21 mouse cellular contexts compared by ENCODE assay signal in genomic region chr9:70947312-70947711, GRCm38 (mm10). TPM values are rescaled to one million over a fixed set of nuclear protein-coding genes. Genes with fewer than 3 reads are reported as not detected.
DNase-seq lines count a peak whose midpoint lies in the region; ATAC-seq and TF ChIP-seq lines count a peak whose summit lies in the region.
"Had no signal": no experiment of that assay in that cellular context is flagged by ENCODE, and none has a peak within 500 bp of the region (broad histone marks: within the 10 kb centered on the region; RNA-seq: fewer than 3 reads in every experiment).

No protein-coding gene starts in this region.

- in situ Hi-C loops in ES-E14 (cut with MboI; ENCODE audit: low sequenced_read_pairs in 2 of 2, unreplicated experiment in 2 of 2), result no loop called here

- WGBS in liver, embryonic 12.5 days (ENCODE audit: insufficient replicate concordance), result 71% methylated on average over 5 of the region's 5 CpGs
- 76% methylated on average over 5 of the region's 5 CpGs for WGBS in liver, embryonic 11.5 days

- H3K9me3 ChIP-seq in liver, embryonic 12.5 days (replicated peaks), result no peaks in the 10 kb centered on the region
- H3K9me3 ChIP-seq in liver, embryonic 11.5 days (ENCODE audit: control insufficient read depth, low read length), result no peaks in the 10 kb centered on the region
- no peaks in the 10 kb centered on the region for H3K9me3 ChIP-seq in ES-E14 (ENCODE audit: control insufficient read depth, insufficient read depth, low read depth, low read length)
- H3K9me3 ChIP-seq: forebrain, embryonic 12.5 days; heart, embryonic 13.5 days had no signal

- H3K27ac ChIP-seq in liver, embryonic 12.5 days, result no peak overlapping the region
- no peak overlapping the region for H3K27ac ChIP-seq in liver, embryonic 11.5 days (ENCODE audit: low read depth, low read length)
- H3K27ac ChIP-seq in ES-E14 (ENCODE audit: insufficient read depth, low read depth, low read length, poor library complexity, severe bottlenecking), result peak overlapping the region; percentile 12; the same call in 1 of the 2 replicates
- H3K27ac ChIP-seq: forebrain, embryonic 12.5 days; heart, embryonic 13.5 days had no signal

- no peaks in the 10 kb centered on the region for H3K27me3 ChIP-seq in liver, embryonic 12.5 days (replicated peaks)
- H3K27me3 ChIP-seq in liver, embryonic 11.5 days (replicated peaks; ENCODE audit: control insufficient read depth, insufficient read depth, low read length), result no peaks in the 10 kb centered on the region
- no peaks in the 10 kb centered on the region for H3K27me3 ChIP-seq in splenic B cell, adult 2 months (ENCODE audit: control insufficient read depth, insufficient read depth, low read length, poor library complexity, severe bottlenecking)
- H3K27me3 ChIP-seq: forebrain, embryonic 12.5 days; heart, embryonic 13.5 days had no signal

- H3K9ac ChIP-seq in liver, embryonic 12.5 days, result no peak overlapping the region
- no peak overlapping the region for H3K9ac ChIP-seq in liver, embryonic 11.5 days (ENCODE audit: low read depth, low read length)
- no peak overlapping the region for H3K9ac ChIP-seq in ES-E14 (ENCODE audit: insufficient read depth, low read depth, low read length, poor library complexity, severe bottlenecking)
- H3K9ac ChIP-seq: forebrain, embryonic 12.5 days; forebrain, postnatal 0 days; heart, embryonic 13.5 days had no signal

- H3K4me3 ChIP-seq in liver, embryonic 12.5 days, result no peak overlapping the region
- no peak overlapping the region for H3K4me3 ChIP-seq in liver, embryonic 11.5 days (ENCODE audit: low read depth, low read length)
- no peak overlapping the region for H3K4me3 ChIP-seq in ES-E14 (ENCODE audit: insufficient read depth in 1 of 2, low read depth in 1 of 2, low read length in 2 of 2, poor library complexity in 1 of 2, severe bottlenecking in 1 of 2)
- H3K4me3 ChIP-seq: forebrain, embryonic 12.5 days; heart, embryonic 13.5 days had no signal

- peak; percentile 13; the same call in 1 of the 2 replicates for ATAC-seq in liver, embryonic 12.5 days
- no peak for ATAC-seq in liver, embryonic 11.5 days (replicated peaks; ENCODE audit: low FRiP score)
- no peak for ATAC-seq in monocyte, adult 5-6 weeks (replicated peaks; ENCODE audit: insufficient number of reproducible peaks, low FRiP score, low TSS enrichment, poor library complexity, severe bottlenecking)
- ATAC-seq: forebrain, postnatal 0 days; hindbrain, embryonic 16.5 days had no signal

- no peaks in the 10 kb centered on the region for H3K36me3 ChIP-seq in liver, embryonic 12.5 days
- no peaks in the 10 kb centered on the region for H3K36me3 ChIP-seq in liver, embryonic 11.5 days (ENCODE audit: control insufficient read depth, insufficient read depth, low read length)
- H3K36me3 ChIP-seq in ES-E14 (ENCODE audit: control insufficient read depth, insufficient read depth, low read length, poor library complexity, severe bottlenecking), result no peaks in the 10 kb centered on the region
- H3K36me3 ChIP-seq in splenic B cell, adult 2 months (ENCODE audit: control insufficient read depth, insufficient read depth, low read length, poor library complexity, severe bottlenecking), result no peaks in the 10 kb centered on the region
- H3K36me3 ChIP-seq: forebrain, embryonic 12.5 days; heart, embryonic 13.5 days had no signal

- no peak overlapping the region for H3K4me2 ChIP-seq in liver, embryonic 12.5 days
- H3K4me2 ChIP-seq in liver, embryonic 11.5 days, result no peak overlapping the region
- H3K4me2 ChIP-seq: forebrain, embryonic 12.5 days; heart, embryonic 13.5 days had no signal

- no peak for DNase-seq in liver, embryonic 11.5 days (ENCODE audit: low spot score)
- peak; percentile 42 to 47 for DNase-seq in spleen, postnatal 36 days (ENCODE audit: low spot score in 2 of 2)
- no peak for DNase-seq in spleen, adult 12 weeks (ENCODE audit: low spot score)
- DNase-seq in ES-E14 (ENCODE audit: low read depth, low spot score), result no peak
- DNase-seq in splenic B cell, adult 2 months (ENCODE audit: low read depth, low spot score), result peak; percentile 71
- DNase-seq in left cerebral cortex, adult 8-10 months (ENCODE audit: low spot score in 2 of 2), result no peak
- DNase-seq: adrenal gland, adult 2 months; adrenal gland, postnatal 25 days; cerebellum, postnatal 10 days; forebrain, postnatal 0 days; gastrocnemius, postnatal 14 days; heart, postnatal 36 days had no signal

- H3K4me1 ChIP-seq in liver, embryonic 12.5 days, result peaks cover 8% of the 10 kb centered on the region; the same call in 1 of the 2 replicates
- peaks cover 5% of the 10 kb centered on the region for H3K4me1 ChIP-seq in liver, embryonic 11.5 days (replicated peaks; ENCODE audit: control insufficient read depth, insufficient read depth, low read length)
- no peaks in the 10 kb centered on the region for H3K4me1 ChIP-seq in ES-E14 (ENCODE audit: control insufficient read depth in 2 of 2, insufficient read depth in 2 of 2, low read length in 2 of 2, poor library complexity in 1 of 2)
- H3K4me1 ChIP-seq: forebrain, embryonic 12.5 days had no signal

TF ChIP-seq in ES-E14, 5 proteins besides CTCF, POLR2A, EP300 and RAD21:
- TF ChIP-seq HCFC1 (IDR thresholded peaks at IDR 0.05; ENCODE audit: borderline replicate concordance, insufficient read depth, low read length) (no peak), CHD2 (IDR thresholded peaks at IDR 0.05; ENCODE audit: low read depth, low read length) (no peak), ZC3H11A (IDR thresholded peaks at IDR 0.05; ENCODE audit: borderline replicate concordance, low read depth, low read length) (no peak), ZNF384 (IDR thresholded peaks at IDR 0.05; ENCODE audit: low read depth, low read length) (no peak), MAFK (IDR thresholded peaks at IDR 0.05; ENCODE audit: insufficient read depth, low read depth, low read length) (no peak)

RNA-seq across cellular contexts. Expression of gene Lipc, which starts 4.7 kb away (rescaled TPM):
- polyA plus RNA-seq in liver, embryonic 12.5 days (2016; fragmentation: Nextera tagmentation; extraction: Ambion mirVana), result 15.4 and 17.5 TPM in 2 replicates
- 15.0 and 16.7 TPM in 2 replicates for polyA plus RNA-seq in liver, embryonic 11.5 days (2014; fragmentation: Nextera tagmentation; extraction: Ambion mirVana)
- total RNA-seq in ES-E14 (2012; rRNA removed), result 0.11 and 0.36 TPM in 2 replicates
- under 1 TPM in 2 of 4 experiments, not detected in 2; 0.22 to 0.25 TPM for total RNA-seq in left cerebral cortex, adult 8-10 months (2022)
- 0.58 TPM in 1 of 3 replicates, not detected in the others for total RNA-seq in monocyte, adult 5-6 weeks (2017)
- total RNA-seq: adrenal gland, postnatal 25 days; gastrocnemius, adult 18-20 months; gastrocnemius, postnatal 14 days; heart, postnatal 36 days had no signal
- polyA plus RNA-seq: C2C12; embryonic facial prominence, embryonic 11.5 days; forebrain, embryonic 12.5 days; hindbrain, embryonic 11.5 days had no signal

Comparison
In these comparisons a context has a peak if more than half of its experiments do, and no peak if none do; other contexts are left out.
1. DNase-seq: peak in spleen, postnatal 36 days (2 of 2) and splenic B cell, adult 2 months (single experiment); none in liver, embryonic 11.5 days (single experiment), spleen, adult 12 weeks (single experiment), ES-E14 (single experiment) and left cerebral cortex, adult 8-10 months (0 of 2).